Mouse (Mus musculus) embryonic facial prominence, embryonic 10.5 days (tissue): ENCODE measurements around the gene Ugt1a6b. TPM values are rescaled to one million over a fixed set of nuclear protein-coding genes. Genes with fewer than 3 reads are reported as not detected.

ENCODE experiments used
- DNase-seq: peaks from one replicate; pipeline ENCODE4 v3.0.0-alpha.2; 2017; ENCODE audit warnings: low spot score
- H3K27ac ChIP-seq: fragments of 300-500 bp; sonication (generic); replicated peaks from 2 replicates; pipeline ENCODE4 v1.5.1; 2016; ENCODE audit warnings: mild to moderate bottlenecking
- H3K27me3 ChIP-seq: fragments of 300-500 bp; sonication (generic); replicated peaks from 2 replicates; pipeline ENCODE4 v1.6.1; 2016; ENCODE audit warnings: low read depth, mild to moderate bottlenecking; ENCODE audit not compliant: poor library complexity, severe bottlenecking
- H3K36me3 ChIP-seq: fragments of 300-500 bp; sonication (generic); replicated peaks from 2 replicates; pipeline ENCODE4 v1.6.1; 2016; ENCODE audit warnings: mild to moderate bottlenecking, moderate library complexity
- H3K4me1 ChIP-seq: fragments of 300-500 bp; sonication (generic); 2 replicates; pipeline ENCODE4 v1.6.1; 2016
- H3K4me3 ChIP-seq: fragments of 300-500 bp; sonication (generic); 2 replicates; pipeline ENCODE4 v1.5.1; 2016; ENCODE audit warnings: mild to moderate bottlenecking, moderate library complexity
- H3K9me3 ChIP-seq: fragments of 300-500 bp; sonication (generic); 2 replicates; pipeline ENCODE4 v1.6.1; 2016; ENCODE audit warnings: mild to moderate bottlenecking
- WGBS: fragments of 180-500 bp; shearing (Covaris S2); methylation state at CpG from one replicate; pipeline ENCODE4 v1.1.7; 2016; 5-methylcytosine and 5-hydroxymethylcytosine counted together
- polyA plus RNA-seq: library from polyadenylated mRNA; unstranded; fragments of >200 nt; fragmentation: Nextera tagmentation; extraction: Ambion mirVana; gene quantifications from 2 replicates; pipeline ENCODE4 v1.2.1, GENCODE M21; 2016

The Ugt1a6b gene
- polyA plus RNA-seq, 1 experiment from 2014 or later, result not detected

GRCm38 (mm10) chr1:88231803-88232499, 128.9 kb downstream of the Ugt1a6b start:
- H3K4me3 ChIP-seq, result no peak overlapping the region
- no peaks in the 10 kb centered on the region for H3K36me3 ChIP-seq
- no peak overlapping the region for H3K27ac ChIP-seq
- DNase-seq, result no peak
- no peaks in the 10 kb centered on the region for H3K4me1 ChIP-seq
- no peaks in the 10 kb centered on the region for H3K27me3 ChIP-seq
- H3K9me3 ChIP-seq, result peaks cover 97% of the 10 kb centered on the region
- WGBS, result 69% methylated on average over 7 of the region's 7 CpGs

DNA sequence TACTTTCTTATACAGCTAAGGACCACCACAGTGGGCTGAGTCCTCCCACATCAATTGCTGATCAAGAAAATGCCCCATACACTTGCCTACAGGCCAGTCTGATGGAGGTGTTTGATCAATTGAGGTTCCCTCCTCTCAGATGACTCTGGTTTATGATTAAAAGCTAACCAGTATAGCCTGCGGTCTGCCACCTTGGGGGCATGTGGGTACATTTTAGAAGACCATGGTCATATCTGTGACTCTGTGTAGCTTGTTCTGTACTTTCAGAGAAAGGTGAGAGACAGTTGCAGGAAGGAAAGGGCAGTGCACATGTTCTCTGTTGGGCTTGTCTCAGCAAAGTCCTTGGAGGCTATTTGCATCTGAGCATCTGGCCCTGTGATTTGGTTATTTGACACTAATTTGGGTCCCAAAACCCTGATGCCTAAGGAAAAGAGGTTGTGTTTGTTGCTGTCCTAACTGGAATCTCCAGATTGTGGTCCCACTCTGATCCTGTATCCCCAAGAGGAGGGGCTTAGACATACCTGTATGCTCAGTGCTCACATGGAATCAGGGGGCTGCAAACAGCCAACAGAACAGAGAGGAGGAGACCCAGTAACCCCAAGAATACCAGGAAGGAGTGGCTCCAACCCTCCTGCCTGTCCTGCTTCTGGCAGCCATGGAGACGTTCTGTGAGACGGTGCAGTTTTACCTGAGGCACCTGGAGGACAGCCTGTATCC, 129.8 kb downstream of the Ugt1a6b start:
- H3K4me3 ChIP-seq, result no peak overlapping the region
- H3K36me3 ChIP-seq, result no peaks in the 10 kb centered on the region
- H3K4me1 ChIP-seq, result no peaks in the 10 kb centered on the region
- no peak overlapping the region for H3K27ac ChIP-seq
- no peaks in the 10 kb centered on the region for H3K27me3 ChIP-seq
- DNase-seq, result no peak
- WGBS, result 56% methylated on average over 3 of the region's 3 CpGs
- H3K9me3 ChIP-seq, result peaks cover 97% of the 10 kb centered on the region

DNA sequence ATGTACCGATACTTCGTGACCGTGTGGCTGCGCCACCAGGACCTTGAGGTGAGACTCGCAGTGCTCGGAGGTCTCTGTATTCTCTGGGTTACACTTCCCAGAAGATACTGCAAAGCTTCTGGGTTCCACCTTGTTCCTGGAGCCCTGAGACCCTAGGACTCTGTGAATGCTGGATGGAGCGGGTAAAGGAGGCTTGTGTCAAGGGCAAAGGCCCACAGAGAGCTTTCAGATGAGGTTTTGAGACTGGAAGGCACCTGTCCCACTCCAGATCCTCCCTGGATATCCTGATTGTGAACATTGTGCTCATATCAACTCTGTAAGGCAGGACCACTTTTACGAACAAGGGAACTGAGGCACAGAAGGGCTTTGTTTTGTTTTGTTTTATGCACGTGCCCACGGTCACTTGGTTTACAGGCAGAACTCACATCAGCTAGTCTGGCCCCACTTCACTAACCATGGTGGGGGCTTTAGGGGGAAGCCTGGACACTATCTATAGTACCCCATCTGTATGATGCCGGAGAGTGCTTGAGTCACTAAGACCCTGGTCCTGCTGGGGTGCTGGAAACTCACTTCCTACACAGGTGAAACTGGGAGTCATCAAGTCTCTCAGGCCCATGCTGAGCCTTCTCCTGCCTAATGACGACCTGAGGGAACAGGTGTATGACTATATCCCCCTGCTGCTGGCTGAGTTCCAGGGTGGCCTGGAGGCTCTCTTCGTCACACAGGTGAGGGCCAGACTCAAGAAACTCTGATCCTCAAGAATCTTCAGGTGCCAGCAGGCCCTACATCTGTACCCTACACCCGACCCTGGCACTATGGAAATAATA, 130.6 kb downstream of the Ugt1a6b start:
- no peak overlapping the region for H3K4me3 ChIP-seq
- 68% methylated on average over 14 of the region's 14 CpGs for WGBS
- peaks cover 97% of the 10 kb centered on the region for H3K9me3 ChIP-seq
- no peak overlapping the region for H3K27ac ChIP-seq
- H3K4me1 ChIP-seq, result no peaks in the 10 kb centered on the region
- H3K27me3 ChIP-seq, result no peaks in the 10 kb centered on the region
- no peaks in the 10 kb centered on the region for H3K36me3 ChIP-seq
- no peak for DNase-seq

GRCm38 (mm10) chr1:88234248-88234610, 131.2 kb downstream of the Ugt1a6b start:
- no peaks in the 10 kb centered on the region for H3K4me1 ChIP-seq
- H3K27me3 ChIP-seq, result no peaks in the 10 kb centered on the region
- H3K36me3 ChIP-seq, result no peaks in the 10 kb centered on the region
- 65% methylated on average over 4 of the region's 4 CpGs for WGBS
- no peak overlapping the region for H3K27ac ChIP-seq
- no peak overlapping the region for H3K4me3 ChIP-seq
- no peak for DNase-seq
- peaks cover 97% of the 10 kb centered on the region for H3K9me3 ChIP-seq

GRCm38 (mm10) chr1:88234646-88235045, 131.6 kb downstream of the Ugt1a6b start:
- H3K27me3 ChIP-seq, result no peaks in the 10 kb centered on the region
- H3K27ac ChIP-seq, result no peak overlapping the region
- DNase-seq, result no peak
- H3K4me3 ChIP-seq, result no peak overlapping the region
- H3K36me3 ChIP-seq, result no peaks in the 10 kb centered on the region
- H3K9me3 ChIP-seq, result peaks cover 97% of the 10 kb centered on the region
- WGBS, result 46% methylated on average over 5 of the region's 5 CpGs
- H3K4me1 ChIP-seq, result no peaks in the 10 kb centered on the region

DNA sequence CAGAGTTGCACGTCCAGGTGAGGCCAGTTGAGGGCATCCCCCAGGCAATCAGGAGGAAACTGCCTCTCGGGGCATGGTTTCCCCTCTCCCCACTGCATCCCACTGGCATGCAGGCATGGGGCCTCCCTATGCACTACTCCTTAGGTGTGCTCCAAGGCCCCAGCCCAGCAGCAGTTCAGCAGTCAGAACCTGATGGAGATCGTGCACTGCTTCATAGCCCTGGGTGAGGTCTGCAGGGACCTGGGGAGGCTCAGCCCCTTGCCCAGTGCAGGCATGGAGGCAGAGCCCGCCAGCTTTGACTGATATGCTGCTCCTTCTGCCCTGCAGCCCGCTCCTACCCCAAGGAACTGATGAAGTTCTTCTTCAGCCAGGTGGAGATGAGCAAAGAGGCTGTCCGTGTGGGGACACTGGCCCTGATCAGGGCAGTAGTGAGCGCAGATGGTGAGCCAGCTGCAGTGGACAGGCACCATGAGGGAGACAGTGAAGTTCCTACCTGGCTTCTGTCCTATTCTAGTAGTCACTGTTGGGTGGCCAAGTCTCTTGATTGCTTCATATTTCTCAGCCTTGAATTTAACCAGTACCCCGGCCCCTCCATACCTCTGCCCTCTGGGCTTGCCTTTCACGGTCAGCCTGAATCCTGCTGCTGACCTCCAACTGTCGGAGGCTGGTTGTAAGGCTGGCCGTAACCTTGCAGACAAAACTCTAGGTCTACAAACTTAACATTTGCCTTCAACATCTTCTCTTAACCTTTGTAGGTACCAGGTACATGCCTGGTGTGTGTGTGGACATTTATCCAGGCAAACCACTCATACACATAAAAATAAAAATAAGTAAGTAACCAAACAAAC, 132.2 kb downstream of the Ugt1a6b start:
- H3K27ac ChIP-seq, result no peak overlapping the region
- 66% methylated on average over 11 of the region's 11 CpGs for WGBS
- DNase-seq, result no peak
- H3K27me3 ChIP-seq, result no peaks in the 10 kb centered on the region
- H3K9me3 ChIP-seq, result peaks cover 97% of the 10 kb centered on the region
- no peaks in the 10 kb centered on the region for H3K4me1 ChIP-seq
- no peak overlapping the region for H3K4me3 ChIP-seq
- H3K36me3 ChIP-seq, result no peaks in the 10 kb centered on the region

- 67% methylated on average over 4 of the region's 4 CpGs for WGBS
Observed at GRCm38 (mm10) chr1:88235894-88236415, 132.9 kb downstream of the Ugt1a6b start.

DNA sequence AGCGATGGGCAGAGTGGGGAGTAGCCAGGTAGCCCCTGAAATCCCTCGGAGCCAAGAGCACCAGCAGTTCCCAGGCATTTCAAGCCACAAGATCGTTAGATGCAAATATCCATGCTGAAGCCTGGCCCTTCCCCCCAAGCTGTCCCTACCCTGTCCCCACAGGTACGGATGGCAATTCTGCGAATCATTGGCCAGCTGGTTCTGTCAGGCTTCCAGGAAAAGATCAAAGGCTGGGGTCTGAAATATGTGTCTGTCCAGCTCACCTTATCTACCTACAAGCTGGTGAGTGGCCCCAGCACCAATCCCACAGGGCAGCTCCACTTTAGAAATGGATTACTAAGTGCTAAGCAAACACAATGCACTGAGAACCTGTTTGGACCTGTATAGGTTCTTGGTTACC, 134.3 kb downstream of the Ugt1a6b start:
- Histone ChIP-seq H3K27me3 (no peaks in the 10 kb centered on the region), H3K36me3 (no peaks in the 10 kb centered on the region), H3K4me1 (no peaks in the 10 kb centered on the region), H3K9me3 (peaks cover 96% of the 10 kb centered on the region), H3K27ac (no peak overlapping the region), H3K4me3 (no peak overlapping the region)
- WGBS, result 82% methylated on average over 5 of the region's 5 CpGs
- DNase-seq, result no peak

More at GRCm38 (mm10) chr1:88235894-88236415, 132.9 kb downstream of the Ugt1a6b start:
- Histone ChIP-seq H3K27me3 (no peaks in the 10 kb centered on the region), H3K36me3 (no peaks in the 10 kb centered on the region), H3K27ac (no peak overlapping the region), H3K4me1 (no peaks in the 10 kb centered on the region), H3K4me3 (no peak overlapping the region), H3K9me3 (peaks cover 97% of the 10 kb centered on the region)
- DNase-seq, result no peak

GRCm38 (mm10) chr1:88238771-88239170, 135.7 kb downstream of the Ugt1a6b start:
- Histone ChIP-seq H3K9me3 (peaks cover 95% of the 10 kb centered on the region), H3K27ac (no peak overlapping the region), H3K36me3 (no peaks in the 10 kb centered on the region), H3K4me1 (no peaks in the 10 kb centered on the region), H3K4me3 (no peak overlapping the region), H3K27me3 (no peaks in the 10 kb centered on the region)
- WGBS, result 81% methylated on average over 6 of the region's 6 CpGs
- no peak for DNase-seq

DNA sequence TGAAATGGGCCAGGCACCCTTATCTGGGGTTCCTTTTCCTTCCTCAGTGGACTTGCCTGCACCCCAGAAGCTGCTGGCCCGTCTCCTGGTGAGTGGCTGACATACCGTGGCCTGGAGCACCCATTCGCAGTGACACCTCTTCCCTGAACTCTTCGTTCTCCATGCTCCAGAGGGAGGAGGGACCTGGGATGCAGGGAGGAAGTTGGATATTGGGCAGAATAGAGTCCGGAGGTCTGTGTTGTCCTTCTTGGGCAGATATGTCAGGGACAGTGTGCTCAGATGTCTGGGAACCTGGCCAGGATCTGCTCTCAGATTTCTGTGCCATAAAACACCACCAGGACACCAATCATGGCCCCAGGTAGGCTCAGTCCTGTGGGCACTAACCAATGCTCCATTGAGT, 137.0 kb downstream of the Ugt1a6b start:
- no peaks in the 10 kb centered on the region for H3K27me3 ChIP-seq
- H3K4me3 ChIP-seq, result no peak overlapping the region
- no peaks in the 10 kb centered on the region for H3K4me1 ChIP-seq
- 73% methylated on average over 5 of the region's 5 CpGs for WGBS
- H3K36me3 ChIP-seq, result no peaks in the 10 kb centered on the region
- no peak for DNase-seq
- H3K9me3 ChIP-seq, result peaks cover 95% of the 10 kb centered on the region
- H3K27ac ChIP-seq, result no peak overlapping the region

- Histone ChIP-seq H3K4me3 (no peak overlapping the region), H3K27ac (no peak overlapping the region), H3K27me3 (no peaks in the 10 kb centered on the region), H3K4me1 (no peaks in the 10 kb centered on the region), H3K9me3 (peaks cover 95% of the 10 kb centered on the region), H3K36me3 (no peaks in the 10 kb centered on the region)
- no peak for DNase-seq
- 74% methylated on average over 4 of the region's 4 CpGs for WGBS
Observed at GRCm38 (mm10) chr1:88240579-88240978, 137.5 kb downstream of the Ugt1a6b start.

GRCm38 (mm10) chr1:88243861-88244260, 140.8 kb downstream of the Ugt1a6b start:
- Histone ChIP-seq H3K27me3 (no peaks in the 10 kb centered on the region), H3K27ac (no peak overlapping the region), H3K4me3 (no peak overlapping the region), H3K4me1 (no peaks in the 10 kb centered on the region), H3K36me3 (no peaks in the 10 kb centered on the region), H3K9me3 (peaks cover 96% of the 10 kb centered on the region)
- 68% methylated on average over 5 of the region's 5 CpGs for WGBS
- no peak for DNase-seq
